Mouse (Mus musculus): Measurements from ENCODE around the gene Cactin.

DNA sequence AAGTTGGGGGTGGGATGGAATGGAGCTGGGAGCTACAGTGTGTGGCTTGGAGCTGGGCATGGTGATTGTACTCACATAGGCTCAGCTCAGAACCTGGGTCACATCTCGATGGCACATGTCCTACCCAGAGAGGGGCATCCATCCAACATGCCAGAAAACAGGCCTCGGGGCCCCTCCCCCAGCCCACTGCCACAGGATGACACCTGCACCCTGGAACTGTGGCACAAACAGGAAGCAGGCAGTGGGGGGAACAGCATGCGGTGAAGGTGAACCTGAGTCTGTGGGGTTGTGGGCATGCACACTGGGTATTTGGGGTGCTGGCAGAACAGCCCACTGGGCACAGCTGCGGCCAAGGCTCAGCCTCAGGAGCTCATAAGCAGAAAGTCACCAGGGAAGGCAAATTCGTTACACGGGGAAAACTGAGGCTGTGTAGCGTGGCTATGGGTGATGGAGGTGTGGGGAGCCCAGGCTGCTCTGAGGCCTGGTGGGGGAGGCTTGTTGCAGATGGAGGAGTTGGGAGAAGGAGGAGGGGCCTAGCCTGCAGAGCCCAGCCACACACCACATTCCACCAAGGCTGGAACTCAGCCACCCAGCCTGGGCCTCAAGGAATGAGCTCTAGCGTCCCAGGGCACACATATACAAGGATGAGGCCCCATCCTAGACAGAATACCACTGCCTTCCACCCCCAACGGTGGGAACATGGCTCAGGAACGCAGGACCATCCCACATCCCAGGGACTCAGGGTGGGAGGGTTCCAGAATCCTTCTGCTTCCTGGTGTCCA lies 8.5 kb downstream of the Cactin start:
- TF ChIP-seq CTCF (IDR thresholded peaks at IDR 0.05): no peak
- TF ChIP-seq POLR2A (IDR thresholded peaks at IDR 0.05; ENCODE audit: insufficient read depth, low read depth, low read length): no peak
- no peak for TF ChIP-seq EP300 (IDR thresholded peaks at IDR 0.05; ENCODE audit: insufficient read depth, low read depth, low read length)

Measured in heart, adult 2 months (tissue).